Mouse (Mus musculus) liver, adult 2 months (tissue): ENCODE data around the gene Igf2bp3. TPM values are rescaled to one million over a fixed set of nuclear protein-coding genes. Genes with fewer than 3 reads are reported as not detected.

ENCODE experiments used
- DNase-seq: peaks from one replicate; pipeline ENCODE4 v3.0.0-alpha.2; 2011; ENCODE audit warnings: low read depth, low spot score; ENCODE audit errors: extremely low read depth
- H3K27ac ChIP-seq: fragments of 200-500 bp; replicated peaks from 2 replicates; pipeline ENCODE4 v1.5.1; 2012; ENCODE audit warnings: low read depth, mild to moderate bottlenecking, control low read depth, inconsistent platforms, low read length; ENCODE audit not compliant: insufficient read depth
- H3K27me3 ChIP-seq: fragments of 200-500 bp; 2 replicates; pipeline ENCODE4 v1.6.1; 2012; ENCODE audit warnings: mild to moderate bottlenecking, moderate library complexity, low read length, inconsistent platforms; ENCODE audit not compliant: control insufficient read depth, insufficient read depth
- H3K36me3 ChIP-seq: fragments of 200-500 bp; 2 replicates; pipeline ENCODE4 v1.6.1; 2012; ENCODE audit warnings: low read length, inconsistent platforms; ENCODE audit not compliant: control insufficient read depth, insufficient read depth
- H3K4me1 ChIP-seq: fragments of 200-500 bp; 2 replicates; pipeline ENCODE4 v1.6.1; 2011; ENCODE audit warnings: low read length; ENCODE audit not compliant: control insufficient read depth, insufficient read depth
- H3K4me3 ChIP-seq: fragments of 200-500 bp; 2 replicates; pipeline ENCODE4 v1.5.1; 2011; ENCODE audit warnings: low read depth, mild to moderate bottlenecking, control low read depth, low read length, moderate library complexity; ENCODE audit not compliant: insufficient read depth
- H3K79me2 ChIP-seq: fragments of 200-500 bp; 2 replicates; pipeline ENCODE4 v1.6.1; 2012; ENCODE audit warnings: inconsistent platforms, mild to moderate bottlenecking, low read length, moderate library complexity; ENCODE audit not compliant: control insufficient read depth, insufficient read depth
- H3K9ac ChIP-seq: fragments of 200-500 bp; 2 replicates; pipeline ENCODE4 v1.6.1; 2012; ENCODE audit warnings: low read depth, mild to moderate bottlenecking, control low read depth, inconsistent platforms, low read length
- CTCF ChIP-seq: fragments of 200-500 bp; IDR thresholded peaks from 2 replicates; pipeline ENCODE4 v1.5.1; 2011; ENCODE audit warnings: low read depth, low read length, control low read depth
- POLR2A ChIP-seq: fragments of 200-500 bp; IDR thresholded peaks from 2 replicates; pipeline ENCODE4 v1.6.1; 2011; ENCODE audit warnings: low read length, control low read depth; ENCODE audit not compliant: insufficient read depth; ENCODE audit errors: extremely low read depth
- WGBS: fragments of 180-500 bp; shearing (Covaris S2); methylation state at CpG from one replicate; pipeline ENCODE4 v1.1.7; 2018; 5-methylcytosine and 5-hydroxymethylcytosine counted together
- polyA plus RNA-seq: library from polyadenylated mRNA; depleted of rRNA; stranded (reverse); fragments of >200 nt; gene quantifications from 2 replicates; pipeline ENCODE4 v1.2.3, GENCODE M21; 2012
- total RNA-seq: library from RNA; depleted of rRNA; stranded (reverse); fragments of >200 nt; gene quantifications from 2 replicates; pipeline ENCODE4 v1.2.3, GENCODE M21; 2014

Gene Igf2bp3
- total and polyA plus RNA-seq, 2 experiments, result 0.21 to 0.46 TPM

DNA sequence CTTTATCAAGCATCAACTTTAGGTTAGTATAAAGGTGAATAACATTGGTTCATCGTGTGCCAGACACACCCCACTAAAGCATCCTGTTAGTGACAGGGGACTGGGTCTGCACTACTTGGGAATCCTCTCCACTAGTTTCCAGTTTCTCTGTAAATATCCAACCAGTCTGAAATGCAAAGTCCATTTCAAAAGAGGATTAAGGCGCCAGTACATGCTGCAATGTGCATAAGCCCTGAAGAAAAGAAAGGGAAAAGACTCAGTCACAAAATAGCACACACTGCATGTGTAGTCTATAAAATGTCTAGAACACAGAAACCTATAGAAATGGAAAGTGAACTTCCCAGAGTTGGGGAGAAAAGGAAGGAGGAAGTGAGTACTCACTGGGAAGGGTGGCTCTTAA, 68.3 kb downstream of the Igf2bp3 start:
- peaks cover 18% of the 10 kb centered on the region for H3K4me1 ChIP-seq
- no peaks in the 10 kb centered on the region for H3K36me3 ChIP-seq
- no peak for TF ChIP-seq CTCF
- TF ChIP-seq POLR2A, result no peak
- H3K27ac ChIP-seq, result no peak overlapping the region
- DNase-seq, result no peak
- no peak overlapping the region for H3K9ac ChIP-seq
- H3K27me3 ChIP-seq, result no peaks in the 10 kb centered on the region
- 46% methylated on average over 2 of the region's 2 CpGs for WGBS
- H3K79me2 ChIP-seq, result no peaks in the 10 kb centered on the region
- no peak overlapping the region for H3K4me3 ChIP-seq

DNA sequence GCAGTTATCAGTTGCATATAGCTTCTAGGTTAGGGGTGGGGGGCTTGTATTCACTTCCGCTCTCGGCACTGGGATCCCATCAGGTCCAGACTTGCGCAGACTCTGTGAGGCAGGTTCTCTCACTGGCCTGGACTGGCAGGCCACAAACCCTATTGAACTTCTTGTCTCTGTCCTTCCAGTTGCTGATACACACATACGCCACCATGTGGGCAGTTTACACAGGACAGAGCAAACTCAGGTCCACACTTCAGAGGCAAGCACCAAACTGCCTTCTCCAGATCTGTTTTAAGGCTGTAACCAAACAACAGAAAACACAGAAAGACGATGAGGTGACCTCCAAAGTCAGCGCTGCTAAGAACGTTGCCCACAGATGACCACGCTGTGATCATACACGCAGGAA, 72.3 kb downstream of the Igf2bp3 start:
- Histone ChIP-seq H3K27ac (no peak overlapping the region), H3K79me2 (0 out of 2 replicates have a peak, but pooled peaks cover 2% of the 10 kb centered on the region), H3K27me3 (no peaks in the 10 kb centered on the region), H3K4me1 (no peaks in the 10 kb centered on the region), H3K36me3 (no peaks in the 10 kb centered on the region), H3K4me3 (no peak overlapping the region), H3K9ac (no peak overlapping the region)
- 83% methylated on average over 9 of the region's 9 CpGs for WGBS
- TF ChIP-seq POLR2A (no peak), CTCF (peak; percentile 53)
- DNase-seq, result peak; percentile 42

DNA sequence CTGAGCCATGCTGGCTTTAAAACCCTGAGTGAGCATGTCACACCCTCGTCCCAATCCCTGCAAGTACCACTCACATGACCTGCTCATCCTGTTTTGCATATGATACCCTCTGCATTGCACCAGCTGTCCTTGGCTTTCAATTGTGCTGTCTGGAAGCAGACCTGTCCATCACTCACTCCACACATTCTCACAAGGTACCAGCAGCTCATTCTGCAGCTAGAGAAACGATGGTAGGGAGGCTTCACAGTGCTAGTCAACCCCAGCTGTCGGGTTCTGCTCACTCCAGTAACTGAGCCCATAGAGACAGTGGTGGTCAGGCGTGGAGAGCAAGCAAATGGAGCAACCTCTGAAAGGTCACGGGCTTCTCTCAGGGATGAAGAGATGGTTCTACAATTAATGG, 73.6 kb downstream of the Igf2bp3 start:
- no peak for DNase-seq
- Histone ChIP-seq H3K36me3 (no peaks in the 10 kb centered on the region), H3K9ac (no peak overlapping the region), H3K79me2 (0 out of 2 replicates have a peak, but pooled peaks cover 2% of the 10 kb centered on the region), H3K27ac (no peak overlapping the region), H3K4me3 (no peak overlapping the region), H3K27me3 (no peaks in the 10 kb centered on the region), H3K4me1 (no peaks in the 10 kb centered on the region)
- WGBS, result 88% methylated on average over 5 of the region's 5 CpGs
- no peak for TF ChIP-seq POLR2A
- no peak for TF ChIP-seq CTCF

DNA sequence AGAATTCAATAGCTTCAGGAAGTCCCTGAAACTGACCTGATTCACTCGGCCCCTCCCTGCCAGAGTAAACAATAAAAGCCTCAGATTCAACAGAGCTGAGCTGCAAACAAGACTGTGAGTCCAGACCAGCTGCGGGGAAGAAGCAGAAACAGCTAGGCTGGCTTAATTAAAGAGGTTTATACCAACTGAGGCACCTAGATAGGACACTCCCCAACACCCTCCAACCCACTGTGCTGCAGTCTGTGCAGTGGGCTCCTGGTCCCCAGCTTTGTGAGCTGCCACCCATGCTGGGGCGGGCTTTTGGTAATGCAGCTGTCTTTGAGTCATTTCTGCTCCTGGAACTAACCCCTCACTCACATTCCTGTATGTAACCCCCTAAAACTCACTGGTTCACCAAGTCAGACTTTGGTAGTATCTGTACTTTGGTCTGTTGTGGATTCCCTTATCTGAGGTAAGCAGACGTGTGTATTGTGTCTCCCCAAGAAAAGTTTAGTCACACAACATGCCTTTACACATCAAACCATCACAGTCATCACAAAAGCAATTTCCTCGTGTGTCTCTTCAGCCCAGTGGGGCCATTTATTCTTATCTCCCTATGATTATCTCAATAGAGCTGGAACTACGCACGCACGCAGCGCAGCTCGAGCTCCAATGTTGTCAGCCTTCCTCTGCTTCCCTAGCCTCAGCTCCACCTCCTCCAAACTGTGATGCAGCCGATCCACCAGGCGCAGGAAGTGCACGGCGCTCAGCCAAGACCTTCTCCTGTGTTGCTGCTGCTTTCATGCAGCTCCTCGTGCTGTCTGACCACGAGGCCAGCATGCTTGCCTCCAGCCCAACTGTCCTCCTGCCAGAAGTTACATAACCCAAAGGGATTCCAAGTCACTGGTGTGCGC, 76.4 kb downstream of the Igf2bp3 start:
- H3K79me2 ChIP-seq, result 0 out of 2 replicates have a peak, but pooled peaks cover 2% of the 10 kb centered on the region
- H3K9ac ChIP-seq, result no peak overlapping the region
- H3K36me3 ChIP-seq, result no peaks in the 10 kb centered on the region
- peak; percentile 4 for DNase-seq
- WGBS, result 76% methylated on average over 17 of the region's 17 CpGs
- H3K4me3 ChIP-seq, result no peak overlapping the region
- H3K27me3 ChIP-seq, result no peaks in the 10 kb centered on the region
- H3K27ac ChIP-seq, result no peak overlapping the region
- H3K4me1 ChIP-seq, result no peaks in the 10 kb centered on the region
- TF ChIP-seq POLR2A (no peak), CTCF (no peak)

DNA sequence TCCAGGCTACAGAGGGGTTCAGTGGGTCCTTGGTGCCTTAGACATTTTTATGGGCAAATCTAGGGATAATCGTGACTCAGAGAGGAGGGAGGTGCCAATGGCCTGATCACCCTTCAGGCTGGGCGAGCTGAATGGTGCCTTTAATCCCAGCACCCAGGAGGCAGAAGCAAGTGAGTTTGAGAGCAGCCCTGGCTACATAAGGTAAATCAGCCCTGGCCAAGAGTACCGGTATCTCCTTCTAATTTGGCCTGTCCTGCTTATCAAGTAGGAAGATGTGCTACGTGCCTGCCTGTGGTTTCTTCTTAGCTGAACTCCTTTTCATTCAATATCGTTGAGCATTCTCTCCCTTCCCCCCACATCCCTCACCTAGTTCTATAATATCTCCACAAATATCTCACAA, 78.0 kb downstream of the Igf2bp3 start:
- Histone ChIP-seq H3K4me1 (no peaks in the 10 kb centered on the region), H3K9ac (no peak overlapping the region)
- no peak for DNase-seq

More for the DNA sequence above, 78.0 kb downstream of the Igf2bp3 start:
- TF ChIP-seq CTCF, result no peak
- no peak for TF ChIP-seq POLR2A
- Histone ChIP-seq H3K79me2 (0 out of 2 replicates have a peak, but pooled peaks cover 2% of the 10 kb centered on the region), H3K4me3 (no peak overlapping the region), H3K36me3 (no peaks in the 10 kb centered on the region), H3K27ac (no peak overlapping the region), H3K27me3 (no peaks in the 10 kb centered on the region)
- 91% methylated on average over 5 of the region's 5 CpGs for WGBS
